Mouse (Mus musculus) liver, embryonic 15.5 days (tissue): ENCODE measurements around the gene Aff4. TPM values are rescaled to one million over a fixed set of nuclear protein-coding genes. Genes with fewer than 3 reads are reported as not detected.
A peak's percentile ranks its signal among the peaks of the same experiment; 100 is the strongest.
"Not testable (repeated sequence)": the region's sequence is repeated elsewhere in the genome, so short reads cannot be mapped to it uniquely, and the experiment has no call there.

Source experiments
- ATAC-seq: fragments of 200-750 bp; cut with Nextera tagmentation; 2 replicates; pipeline ENCODE4 v1.8.0; 2017; ENCODE audit warnings: moderate number of reproducible peaks, mild to moderate bottlenecking, moderate library complexity; ENCODE audit not compliant: insufficient read depth
- H3K27ac ChIP-seq: fragments of 300-500 bp; sonication (generic); replicated peaks from 2 replicates; pipeline ENCODE4 v1.5.1; 2015; ENCODE audit warnings: mild to moderate bottlenecking, inconsistent platforms
- H3K27me3 ChIP-seq: fragments of 300-500 bp; sonication (generic); 2 replicates; pipeline ENCODE4 v1.6.1; 2015; ENCODE audit warnings: mild to moderate bottlenecking, inconsistent platforms
- H3K36me3 ChIP-seq: fragments of 300-500 bp; sonication (generic); replicated peaks from 2 replicates; pipeline ENCODE4 v1.6.1; 2015; ENCODE audit warnings: moderate library complexity, mild to moderate bottlenecking, inconsistent platforms
- H3K4me1 ChIP-seq: fragments of 300-500 bp; sonication (generic); replicated peaks from 2 replicates; pipeline ENCODE4 v1.6.1; 2015; ENCODE audit warnings: inconsistent platforms
- H3K4me2 ChIP-seq: fragments of 300-500 bp; sonication (generic); 2 replicates; pipeline ENCODE4 v1.6.1; 2015; ENCODE audit warnings: moderate library complexity, mild to moderate bottlenecking, inconsistent platforms
- H3K4me3 ChIP-seq: fragments of 300-500 bp; sonication (generic); replicated peaks from 2 replicates; pipeline ENCODE4 v1.5.1; 2015; ENCODE audit warnings: mild to moderate bottlenecking, inconsistent platforms
- H3K9ac ChIP-seq: fragments of 300-500 bp; sonication (generic); 2 replicates; pipeline ENCODE4 v1.6.1; 2015; ENCODE audit warnings: moderate library complexity, mild to moderate bottlenecking, inconsistent platforms
- H3K9me3 ChIP-seq: fragments of 300-500 bp; sonication (generic); replicated peaks from 2 replicates; pipeline ENCODE4 v1.6.1; 2016; ENCODE audit warnings: inconsistent platforms
- WGBS: fragments of 180-500 bp; shearing (Covaris S2); methylation state at CpG from one replicate; pipeline ENCODE4 v1.1.7; 2015; ENCODE audit warnings: mixed read lengths; ENCODE audit not compliant: insufficient replicate concordance; 5-methylcytosine and 5-hydroxymethylcytosine counted together
- polyA plus RNA-seq: library from polyadenylated mRNA; unstranded; fragments of >200 nt; fragmentation: Nextera tagmentation; extraction: Ambion mirVana; gene quantifications from 2 replicates; pipeline ENCODE4 v1.2.1, GENCODE M21; 2015

The Aff4 gene
- polyA plus RNA-seq, 1 experiment from 2014 or later, result 8.0 TPM

- no peak overlapping the region for H3K4me3 ChIP-seq
- ATAC-seq, result no peak
- WGBS, result 35% methylated on average over 6 of the region's 6 CpGs
- no peak overlapping the region for H3K9ac ChIP-seq
- no peak overlapping the region for H3K27ac ChIP-seq
- no peaks in the 10 kb centered on the region for H3K36me3 ChIP-seq
- H3K4me2 ChIP-seq, result no peak overlapping the region
- H3K9me3 ChIP-seq, result no peaks in the 10 kb centered on the region
- H3K27me3 ChIP-seq, result no peaks in the 10 kb centered on the region
- 0 out of 2 replicates have a peak, but pooled peaks cover 4% of the 10 kb centered on the region for H3K4me1 ChIP-seq
Measured at GRCm38 (mm10) chr11:53316996-53317395, 33.6 kb upstream of the Aff4 start.

- H3K4me1 ChIP-seq, result 0 out of 2 replicates have a peak, but pooled peaks cover 4% of the 10 kb centered on the region
- no peaks in the 10 kb centered on the region for H3K9me3 ChIP-seq
- no peak overlapping the region for H3K27ac ChIP-seq
- no peaks in the 10 kb centered on the region for H3K36me3 ChIP-seq
- no peak overlapping the region for H3K4me3 ChIP-seq
- H3K27me3 ChIP-seq, result no peaks in the 10 kb centered on the region
- 71% methylated on average over 7 of the region's 7 CpGs for WGBS
- no peak for ATAC-seq
- no peak overlapping the region for H3K9ac ChIP-seq
- H3K4me2 ChIP-seq, result no peak overlapping the region
Measured at GRCm38 (mm10) chr11:53318041-53318440, 32.6 kb upstream of the Aff4 start.

GRCm38 (mm10) chr11:53318568-53318967 lies 32.1 kb upstream of the Aff4 start:
- H3K4me3 ChIP-seq, H3K4me1 ChIP-seq, H3K4me2 ChIP-seq, H3K27ac ChIP-seq, H3K9me3 ChIP-seq, H3K9ac ChIP-seq, H3K27me3 ChIP-seq, H3K36me3 ChIP-seq, ATAC-seq: not testable (repeated sequence)
- 82% methylated on average over 3 of the region's 3 CpGs for WGBS

GRCm38 (mm10) chr11:53319867-53320266 lies 30.8 kb upstream of the Aff4 start:
- H3K4me1 ChIP-seq, ATAC-seq, H3K9ac ChIP-seq, H3K27me3 ChIP-seq, H3K36me3 ChIP-seq, H3K9me3 ChIP-seq, H3K4me2 ChIP-seq, H3K27ac ChIP-seq, H3K4me3 ChIP-seq: not testable (repeated sequence)
- 77% methylated on average over 13 of the region's 13 CpGs for WGBS

GRCm38 (mm10) chr11:53324512-53324968 lies 26.1 kb upstream of the Aff4 start, which contains the start of gene Zcchc10:
Gene Zcchc10 (plus strand): TSS chr11:53324679.
- Histone ChIP-seq H3K4me2 (peak within 1 kb of the TSS; percentile 89), H3K4me1 (peaks cover 22% of the 10 kb centered on the region), H3K9me3 (no peaks in the 10 kb centered on the region), H3K27ac (peak within 1 kb of the TSS; percentile 39; the same call in 1 of the 2 replicates), H3K4me3 (peak within 1 kb of the TSS; percentile 90), H3K36me3 (peaks cover 23% of the 10 kb centered on the region), H3K9ac (peak within 1 kb of the TSS; percentile 75), H3K27me3 (no peaks in the 10 kb centered on the region)
- ATAC-seq, result peak; percentile 87
- under 1% methylated on average over 21 of the region's 21 CpGs for WGBS

GRCm38 (mm10) chr11:53330325-53330724 lies 20.3 kb upstream of the Aff4 start:
- 42% methylated on average over 7 of the region's 7 CpGs for WGBS
- Histone ChIP-seq H3K4me2 (no peak overlapping the region), H3K27ac (no peak overlapping the region), H3K9me3 (no peaks in the 10 kb centered on the region), H3K4me3 (no peak overlapping the region), H3K4me1 (peaks cover 13% of the 10 kb centered on the region), H3K36me3 (peaks cover 56% of the 10 kb centered on the region), H3K27me3 (no peaks in the 10 kb centered on the region), H3K9ac (no peak overlapping the region)
- no peak for ATAC-seq

GRCm38 (mm10) chr11:53331121-53331520 lies 19.5 kb upstream of the Aff4 start:
- 86% methylated on average over 6 of the region's 6 CpGs for WGBS
- no peak for ATAC-seq
- Histone ChIP-seq H3K36me3 (peaks cover 56% of the 10 kb centered on the region), H3K9ac (no peak overlapping the region), H3K27ac (no peak overlapping the region), H3K9me3 (no peaks in the 10 kb centered on the region), H3K4me2 (no peak overlapping the region), H3K27me3 (no peaks in the 10 kb centered on the region), H3K4me3 (no peak overlapping the region), H3K4me1 (peaks cover 12% of the 10 kb centered on the region)

GRCm38 (mm10) chr11:53332076-53332680 lies 18.5 kb upstream of the Aff4 start:
- WGBS, result 70% methylated on average over 14 of the region's 14 CpGs
- H3K36me3 ChIP-seq, result peaks cover 53% of the 10 kb centered on the region
- no peak overlapping the region for H3K9ac ChIP-seq

GRCm38 (mm10) chr11:53335505-53336181 lies 15.0 kb upstream of the Aff4 start:
- Histone ChIP-seq H3K27ac (no peak overlapping the region), H3K4me3 (no peak overlapping the region), H3K36me3 (peaks cover 25% of the 10 kb centered on the region), H3K4me2 (no peak overlapping the region), H3K9ac (no peak overlapping the region), H3K4me1 (peaks cover 9% of the 10 kb centered on the region; the same call in 1 of the 2 replicates), H3K9me3 (no peaks in the 10 kb centered on the region), H3K27me3 (no peaks in the 10 kb centered on the region)
- no peak; the same call in 1 of the 2 replicates for ATAC-seq
- WGBS, result 16% methylated on average over 3 of the region's 3 CpGs

More at GRCm38 (mm10) chr11:53332076-53332680, 18.5 kb upstream of the Aff4 start:
- no peak overlapping the region for H3K27ac ChIP-seq
- H3K4me2 ChIP-seq, result no peak overlapping the region
- H3K9me3 ChIP-seq, result no peaks in the 10 kb centered on the region
- ATAC-seq, result no peak
- H3K4me3 ChIP-seq, result no peak overlapping the region
- H3K4me1 ChIP-seq, result peaks cover 9% of the 10 kb centered on the region; the same call in 1 of the 2 replicates
- no peaks in the 10 kb centered on the region for H3K27me3 ChIP-seq

- no peak overlapping the region for H3K27ac ChIP-seq
- peaks cover 9% of the 10 kb centered on the region; the same call in 1 of the 2 replicates for H3K4me1 ChIP-seq
- H3K4me2 ChIP-seq, result no peak overlapping the region
- no peak for ATAC-seq
- H3K4me3 ChIP-seq, result no peak overlapping the region
- no peaks in the 10 kb centered on the region for H3K27me3 ChIP-seq
- no peaks in the 10 kb centered on the region for H3K9me3 ChIP-seq
- H3K9ac ChIP-seq, result no peak overlapping the region
- peaks cover 20% of the 10 kb centered on the region for H3K36me3 ChIP-seq
Measured at GRCm38 (mm10) chr11:53336182-53336571, 14.5 kb upstream of the Aff4 start.

- ATAC-seq, result no peak
- Histone ChIP-seq H3K9ac (no peak overlapping the region), H3K4me1 (peaks cover 9% of the 10 kb centered on the region; the same call in 1 of the 2 replicates), H3K4me2 (no peak overlapping the region), H3K4me3 (no peak overlapping the region), H3K36me3 (peaks cover 14% of the 10 kb centered on the region), H3K27me3 (no peaks in the 10 kb centered on the region), H3K9me3 (no peaks in the 10 kb centered on the region), H3K27ac (no peak overlapping the region)
- 70% methylated on average over 1 of the region's 1 CpGs for WGBS
Measured at GRCm38 (mm10) chr11:53336924-53337323, 13.7 kb upstream of the Aff4 start.
